Mouse (Mus musculus) heart, embryonic 13.5 days (tissue): ENCODE measurements around the gene Efna5. TPM values are rescaled to one million over a fixed set of nuclear protein-coding genes. Genes with fewer than 3 reads are reported as not detected.
A peak's percentile ranks its signal among the peaks of the same experiment; 100 is the strongest.

Experiments
- ATAC-seq: fragments of 200-750 bp; cut with Nextera tagmentation; 2 replicates; pipeline ENCODE4 v1.8.0; 2017; ENCODE audit warnings: moderate TSS enrichment; ENCODE audit not compliant: insufficient number of reproducible peaks, low FRiP score, low TSS enrichment; ENCODE audit errors: extremely low read depth
- H3K27ac ChIP-seq: fragments of 300-500 bp; sonication (generic); replicated peaks from 2 replicates; pipeline ENCODE4 v1.5.1; 2015; ENCODE audit warnings: moderate library complexity, mild to moderate bottlenecking, inconsistent platforms
- H3K27me3 ChIP-seq: fragments of 300-500 bp; sonication (generic); replicated peaks from 2 replicates; pipeline ENCODE4 v1.6.1; 2015; ENCODE audit warnings: mild to moderate bottlenecking, inconsistent platforms
- H3K36me3 ChIP-seq: fragments of 300-500 bp; sonication (generic); 2 replicates; pipeline ENCODE4 v1.6.1; 2015; ENCODE audit warnings: mild to moderate bottlenecking, inconsistent platforms
- H3K4me1 ChIP-seq: fragments of 300-500 bp; sonication (generic); 2 replicates; pipeline ENCODE4 v1.6.1; 2015; ENCODE audit warnings: inconsistent platforms
- H3K4me2 ChIP-seq: fragments of 300-500 bp; sonication (generic); 2 replicates; pipeline ENCODE4 v1.6.1; 2015; ENCODE audit warnings: inconsistent platforms, mild to moderate bottlenecking, moderate library complexity
- H3K4me3 ChIP-seq: fragments of 300-500 bp; sonication (generic); 2 replicates; pipeline ENCODE4 v1.5.1; 2015; ENCODE audit warnings: moderate library complexity, mild to moderate bottlenecking, inconsistent platforms
- H3K9ac ChIP-seq: fragments of 300-500 bp; sonication (generic); 2 replicates; pipeline ENCODE4 v1.6.1; 2015; ENCODE audit warnings: inconsistent platforms, mild to moderate bottlenecking, moderate library complexity
- H3K9me3 ChIP-seq: fragments of 300-500 bp; sonication (generic); 2 replicates; pipeline ENCODE4 v1.6.1; 2016; ENCODE audit warnings: inconsistent platforms
- WGBS: fragments of 180-500 bp; shearing (Covaris S2); methylation state at CpG from one replicate; pipeline ENCODE4 v1.1.7; 2015; ENCODE audit warnings: mixed read lengths; 5-methylcytosine and 5-hydroxymethylcytosine counted together
- polyA plus RNA-seq: library from polyadenylated mRNA; unstranded; fragments of >200 nt; fragmentation: Nextera tagmentation; extraction: Ambion mirVana; gene quantifications from 2 replicates; pipeline ENCODE4 v1.2.1, GENCODE M21; 2015

Gene Efna5
- polyA plus RNA-seq, 1 experiment from 2014 or later = 22.0 TPM

DNA sequence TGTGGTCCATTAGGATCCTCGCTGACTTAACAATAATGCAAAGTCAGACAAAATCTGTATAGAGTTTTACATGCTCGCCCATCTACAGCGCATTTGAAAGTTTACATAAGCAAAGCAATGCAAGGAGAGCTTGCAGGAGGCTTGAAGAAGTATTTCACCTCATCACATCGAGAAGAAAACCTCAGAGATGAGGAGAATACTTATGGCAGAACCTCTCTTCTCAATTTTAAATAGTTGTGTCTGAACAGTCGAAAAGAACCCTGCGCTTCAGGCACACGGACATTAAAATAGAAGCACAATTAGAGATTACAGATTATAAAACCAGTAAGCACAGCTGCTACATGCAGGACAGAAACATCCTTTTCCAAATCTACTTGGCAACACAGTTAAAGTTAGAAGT is 215.3 kb downstream of the Efna5 start:
- no peak overlapping the region for H3K9ac ChIP-seq
- no peaks in the 10 kb centered on the region for H3K36me3 ChIP-seq
- no peak for ATAC-seq
- WGBS = 78% methylated on average over 7 of the region's 7 CpGs
- no peaks in the 10 kb centered on the region for H3K27me3 ChIP-seq
- H3K4me3 ChIP-seq = no peak overlapping the region
- no peak overlapping the region for H3K27ac ChIP-seq
- no peaks in the 10 kb centered on the region for H3K9me3 ChIP-seq
- peaks cover 43% of the 10 kb centered on the region for H3K4me1 ChIP-seq
- no peak overlapping the region for H3K4me2 ChIP-seq

DNA sequence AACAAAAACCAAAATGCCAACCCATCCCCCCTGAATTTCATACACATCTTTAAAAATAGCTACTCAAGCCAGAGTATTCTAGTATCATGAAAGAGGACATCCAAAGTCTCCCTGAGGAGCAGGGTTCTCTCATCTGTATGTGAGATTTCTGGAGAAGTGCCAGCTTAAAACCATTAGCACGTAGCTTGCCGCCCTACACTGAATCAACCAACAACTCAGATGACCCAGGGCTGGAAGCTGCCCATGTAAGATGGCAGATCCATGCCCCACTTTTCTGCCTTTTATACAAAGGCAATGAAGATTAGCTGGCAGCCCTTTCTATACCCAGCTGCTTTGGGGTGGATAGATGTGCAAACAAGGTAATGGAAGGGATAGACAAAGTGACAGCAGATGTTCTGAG is 216.4 kb downstream of the Efna5 start:
- Histone ChIP-seq H3K4me1 (peaks cover 55% of the 10 kb centered on the region), H3K4me3 (no peak overlapping the region), H3K27me3 (no peaks in the 10 kb centered on the region), H3K9ac (no peak overlapping the region), H3K9me3 (no peaks in the 10 kb centered on the region), H3K36me3 (no peaks in the 10 kb centered on the region), H3K27ac (peak overlapping the region; percentile 51), H3K4me2 (no peak overlapping the region)
- no peak for ATAC-seq
- WGBS = 34% methylated on average over 2 of the region's 2 CpGs

DNA sequence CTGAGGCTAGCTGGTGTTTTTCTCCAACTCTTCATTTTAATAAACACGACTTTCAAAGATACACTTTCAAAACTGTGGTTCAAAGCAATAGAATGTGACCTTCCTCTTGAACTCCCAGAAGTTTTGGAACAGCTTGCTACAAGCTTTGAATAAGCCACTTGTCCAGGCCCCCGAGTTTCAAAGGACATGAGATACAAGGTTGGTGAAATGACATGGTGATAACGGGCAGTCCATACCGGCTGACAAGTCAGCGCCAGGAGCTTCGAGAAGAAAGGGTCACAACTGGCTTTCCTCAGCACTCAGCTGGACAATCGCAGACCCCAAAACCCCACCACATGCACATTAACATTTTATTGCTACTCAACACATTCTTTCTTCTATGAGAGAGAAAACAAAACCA is 219.3 kb downstream of the Efna5 start:
- no peaks in the 10 kb centered on the region for H3K27me3 ChIP-seq
- no peak for ATAC-seq
- peak overlapping the region; percentile 61 for H3K27ac ChIP-seq
- WGBS = 17% methylated on average over 7 of the region's 7 CpGs
- H3K9me3 ChIP-seq = no peaks in the 10 kb centered on the region
- H3K4me2 ChIP-seq = peak overlapping the region; percentile 22
- no peak overlapping the region for H3K4me3 ChIP-seq
- no peaks in the 10 kb centered on the region for H3K36me3 ChIP-seq
- H3K4me1 ChIP-seq = peaks cover 71% of the 10 kb centered on the region
- H3K9ac ChIP-seq = no peak overlapping the region

DNA sequence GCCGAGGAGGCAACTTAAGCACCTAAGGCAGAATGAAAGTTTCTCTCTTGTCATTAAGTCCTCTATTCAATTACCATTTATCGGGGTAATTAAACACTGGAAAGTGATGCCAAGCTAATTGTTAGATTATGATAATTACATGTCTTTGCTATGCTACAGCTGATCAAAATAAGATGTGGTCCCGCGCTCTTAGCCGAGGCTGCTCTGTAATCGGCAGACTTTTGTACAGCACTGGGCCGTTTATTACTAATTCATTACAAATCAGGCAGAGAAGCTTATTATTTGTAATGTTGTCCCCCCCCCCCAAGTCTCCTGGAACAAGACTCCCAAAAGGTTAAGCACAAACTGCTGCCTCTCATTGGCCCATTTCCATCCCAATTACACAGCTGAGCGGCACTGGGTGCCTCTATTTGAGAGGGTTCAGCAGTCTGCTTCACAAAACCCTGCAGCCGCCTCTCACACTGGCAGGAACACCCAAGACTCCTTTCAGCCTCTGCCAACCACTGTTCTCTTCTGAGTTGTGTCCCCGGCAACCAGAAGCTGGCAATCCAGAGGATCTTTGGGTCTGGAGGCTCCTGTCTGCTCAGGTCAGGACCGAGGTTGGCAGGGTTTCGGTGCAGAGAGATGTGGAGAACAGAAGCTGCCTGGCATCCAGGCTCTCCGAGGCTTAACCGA is 221.5 kb downstream of the Efna5 start:
- peaks cover 73% of the 10 kb centered on the region for H3K4me1 ChIP-seq
- H3K27me3 ChIP-seq = no peaks in the 10 kb centered on the region
- H3K36me3 ChIP-seq = no peaks in the 10 kb centered on the region
- ATAC-seq = no peak
- no peak overlapping the region for H3K27ac ChIP-seq
- 82% methylated on average over 14 of the region's 14 CpGs for WGBS
- H3K9ac ChIP-seq = no peak overlapping the region
- H3K4me2 ChIP-seq = no peak overlapping the region
- no peaks in the 10 kb centered on the region for H3K9me3 ChIP-seq
- H3K4me3 ChIP-seq = no peak overlapping the region

DNA sequence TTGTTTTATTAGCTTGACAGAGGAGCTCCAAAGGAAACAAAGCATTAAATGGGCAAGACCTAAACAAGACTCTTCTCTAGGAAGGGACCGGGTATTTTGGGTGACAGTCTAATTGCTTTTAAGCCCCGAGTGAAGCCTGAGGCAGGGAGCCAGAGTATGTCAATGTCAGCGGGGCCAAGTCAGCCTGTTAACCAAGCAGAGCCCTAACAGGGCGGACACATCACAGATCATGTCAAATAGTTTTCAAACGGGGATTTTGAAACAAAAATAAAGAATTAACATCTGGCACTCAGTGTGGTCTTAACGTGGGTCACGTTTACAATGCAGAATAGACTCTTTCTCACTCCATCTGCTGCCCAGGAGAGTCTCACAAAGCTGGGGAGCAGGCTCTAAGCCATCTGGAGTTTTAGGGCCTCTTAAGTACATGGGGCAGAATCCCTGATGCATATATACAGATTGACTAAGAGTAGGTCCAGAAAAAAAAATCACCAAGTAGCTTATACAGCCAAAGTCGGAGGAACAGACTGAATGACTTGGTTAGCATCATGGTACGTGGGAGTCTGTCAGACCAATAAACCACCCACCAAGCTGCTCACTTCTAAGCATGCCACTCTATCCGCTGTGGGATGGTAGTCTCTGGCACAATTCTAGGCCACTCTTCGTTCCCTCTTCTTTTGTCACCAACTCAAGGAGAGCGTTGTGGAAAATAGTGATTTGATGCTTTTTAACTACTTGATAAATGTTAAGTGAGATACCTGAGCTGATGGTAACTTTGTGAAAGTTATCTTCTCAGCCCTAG is 223.1 kb downstream of the Efna5 start:
- Histone ChIP-seq H3K4me2 (no peak overlapping the region), H3K27ac (no peak overlapping the region), H3K36me3 (no peaks in the 10 kb centered on the region), H3K27me3 (no peaks in the 10 kb centered on the region), H3K4me3 (no peak overlapping the region), H3K9ac (0 out of 2 replicates have a peak overlapping the region, but pooled peaks have one; percentile 19), H3K4me1 (peaks cover 69% of the 10 kb centered on the region), H3K9me3 (no peaks in the 10 kb centered on the region)
- no peak for ATAC-seq
- 56% methylated on average over 12 of the region's 12 CpGs for WGBS

DNA sequence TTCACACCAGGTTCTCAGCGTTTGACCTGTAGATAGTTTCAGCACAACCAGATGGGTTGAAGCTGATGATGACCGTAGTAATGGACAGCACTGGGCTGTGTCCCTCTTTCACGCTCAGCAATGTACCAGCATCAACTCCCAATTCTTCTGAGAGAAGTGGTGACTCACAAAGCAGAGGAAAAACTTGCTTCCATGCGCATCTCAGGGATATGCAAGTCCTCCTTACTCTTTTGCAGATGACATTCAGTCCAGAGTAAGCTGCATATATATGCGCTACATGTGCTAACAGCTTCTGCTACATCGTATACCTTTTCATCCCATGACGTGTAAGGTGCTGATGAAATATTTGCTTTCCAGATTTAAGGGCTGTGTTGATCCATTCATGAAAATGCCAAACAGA is 224.1 kb downstream of the Efna5 start:
- no peak overlapping the region for H3K4me2 ChIP-seq
- WGBS = 74% methylated on average over 7 of the region's 7 CpGs

DNA sequence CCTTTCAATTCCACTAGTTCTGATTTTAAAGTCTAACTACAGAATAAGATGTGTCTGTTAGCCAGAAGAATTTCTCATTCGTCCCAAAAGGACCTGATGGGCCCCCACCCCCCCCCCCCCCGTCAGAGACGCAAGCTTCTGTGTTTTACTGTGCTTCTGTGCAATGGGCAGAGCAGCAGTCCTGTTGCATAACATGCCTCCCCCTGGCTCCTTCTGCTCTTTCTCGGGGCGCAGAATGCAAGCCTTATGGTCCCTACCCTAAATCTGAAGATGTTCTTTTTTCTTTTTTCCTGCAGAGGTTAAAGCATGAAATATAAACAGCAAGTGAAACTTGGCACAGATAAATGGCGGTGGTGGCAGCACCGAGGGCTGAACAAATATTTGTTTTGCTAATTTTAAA is 224.5 kb downstream of the Efna5 start:
- no peak overlapping the region for H3K9ac ChIP-seq
- 49% methylated on average over 7 of the region's 7 CpGs for WGBS
- no peak overlapping the region for H3K27ac ChIP-seq
- H3K4me3 ChIP-seq = no peak overlapping the region
- H3K36me3 ChIP-seq = no peaks in the 10 kb centered on the region
- H3K4me2 ChIP-seq = peak overlapping the region; percentile 62
- H3K4me1 ChIP-seq = peaks cover 72% of the 10 kb centered on the region
- H3K9me3 ChIP-seq = no peaks in the 10 kb centered on the region
- ATAC-seq = no peak
- no peaks in the 10 kb centered on the region for H3K27me3 ChIP-seq

More for the DNA sequence above, 224.1 kb downstream of the Efna5 start:
- Histone ChIP-seq H3K4me1 (peaks cover 72% of the 10 kb centered on the region), H3K27me3 (no peaks in the 10 kb centered on the region), H3K4me3 (no peak overlapping the region), H3K9ac (no peak overlapping the region), H3K36me3 (no peaks in the 10 kb centered on the region), H3K27ac (no peak overlapping the region), H3K9me3 (no peaks in the 10 kb centered on the region)
- no peak for ATAC-seq

DNA sequence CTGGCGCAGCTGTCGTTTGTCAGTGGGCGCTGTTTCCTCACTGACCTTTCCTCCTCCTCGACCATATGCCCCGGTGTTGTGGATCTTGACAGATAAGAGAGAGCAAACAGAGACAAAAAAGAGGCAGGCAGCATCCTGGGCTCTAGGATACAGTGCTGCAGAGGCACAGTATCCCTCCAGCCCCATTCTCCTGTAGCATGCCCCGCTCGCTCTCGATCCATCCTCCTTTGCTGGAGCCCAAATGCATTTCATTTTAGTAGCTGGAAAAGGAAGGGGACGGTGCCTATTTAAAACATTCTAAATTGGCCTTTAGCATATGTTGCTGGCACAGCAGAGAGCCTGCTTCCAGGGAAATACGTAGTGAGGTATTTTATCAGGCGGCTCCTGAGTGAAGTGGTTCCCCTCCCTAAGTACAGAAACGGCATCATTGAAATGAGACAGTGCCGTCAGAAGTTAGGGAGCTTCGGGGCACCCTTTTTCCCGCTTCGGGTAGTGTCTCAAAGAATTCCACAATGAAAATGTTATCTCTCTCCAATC is 225.2 kb downstream of the Efna5 start:
- 16% methylated on average over 16 of the region's 16 CpGs for WGBS

DNA sequence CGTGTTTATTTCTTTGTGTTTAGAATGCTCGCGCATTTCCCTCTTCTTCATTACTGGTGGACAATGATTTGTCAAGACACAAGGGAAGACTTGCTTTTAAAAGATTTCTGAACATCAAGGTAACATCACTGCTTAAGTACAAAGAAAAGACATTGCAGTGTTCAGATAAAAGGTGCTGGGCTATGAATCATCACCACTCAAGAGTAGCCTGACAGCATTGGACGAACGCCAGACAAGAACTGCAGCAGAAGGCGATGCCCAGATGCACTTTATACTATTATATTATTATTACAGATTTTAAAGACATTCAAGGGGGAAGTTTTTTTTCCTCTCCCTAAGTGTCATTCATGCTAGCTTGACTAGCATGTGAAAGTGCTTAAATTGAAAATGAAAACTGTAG is 228.7 kb downstream of the Efna5 start:
- H3K36me3 ChIP-seq = no peaks in the 10 kb centered on the region
- peaks cover 54% of the 10 kb centered on the region for H3K4me1 ChIP-seq
- ATAC-seq = no peak
- whole genome bisulfite sequencing = 58% methylated on average over 6 of the region's 6 CpGs
- H3K27ac ChIP-seq = no peak overlapping the region
- no peak overlapping the region for H3K4me3 ChIP-seq
- H3K9ac ChIP-seq = no peak overlapping the region
- no peak overlapping the region for H3K4me2 ChIP-seq
- no peaks in the 10 kb centered on the region for H3K27me3 ChIP-seq
- H3K9me3 ChIP-seq = no peaks in the 10 kb centered on the region

More for the DNA sequence above, 225.2 kb downstream of the Efna5 start:
- peak overlapping the region; percentile 62 for H3K4me2 ChIP-seq
- H3K4me1 ChIP-seq = peaks cover 66% of the 10 kb centered on the region
- H3K9ac ChIP-seq = peak overlapping the region; percentile 50
- ATAC-seq = no peak
- peak overlapping the region; percentile 35 for H3K4me3 ChIP-seq
- no peaks in the 10 kb centered on the region for H3K36me3 ChIP-seq
- H3K27me3 ChIP-seq = no peaks in the 10 kb centered on the region
- 0 out of 2 replicates have a peak overlapping the region, but pooled peaks have one; percentile 53 for H3K27ac ChIP-seq
- H3K9me3 ChIP-seq = no peaks in the 10 kb centered on the region

DNA sequence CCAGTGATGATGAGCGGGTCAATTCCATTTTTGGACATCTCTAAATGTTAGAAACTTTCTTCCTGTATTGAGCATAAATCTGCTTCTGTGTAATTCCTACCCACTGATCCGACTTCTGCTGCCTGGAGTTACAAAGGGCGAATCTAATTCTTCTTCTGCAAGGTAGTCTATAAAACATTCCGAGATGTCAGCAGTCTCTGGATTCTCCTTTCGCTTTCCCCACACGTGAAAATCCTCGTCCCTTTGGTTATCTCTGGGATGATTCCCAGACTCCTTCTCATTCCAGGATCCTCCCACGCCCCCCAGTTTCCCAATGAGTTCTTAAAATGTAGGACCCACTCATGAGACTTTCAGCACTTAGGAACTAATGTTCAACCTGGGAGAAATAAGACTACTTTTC is 229.4 kb downstream of the Efna5 start:
- Histone ChIP-seq H3K27ac (no peak overlapping the region), H3K4me1 (peaks cover 47% of the 10 kb centered on the region), H3K27me3 (no peaks in the 10 kb centered on the region), H3K9me3 (no peaks in the 10 kb centered on the region), H3K4me2 (no peak overlapping the region), H3K4me3 (no peak overlapping the region), H3K9ac (no peak overlapping the region), H3K36me3 (no peaks in the 10 kb centered on the region)
- ATAC-seq = no peak
- WGBS = 61% methylated on average over 8 of the region's 8 CpGs

DNA sequence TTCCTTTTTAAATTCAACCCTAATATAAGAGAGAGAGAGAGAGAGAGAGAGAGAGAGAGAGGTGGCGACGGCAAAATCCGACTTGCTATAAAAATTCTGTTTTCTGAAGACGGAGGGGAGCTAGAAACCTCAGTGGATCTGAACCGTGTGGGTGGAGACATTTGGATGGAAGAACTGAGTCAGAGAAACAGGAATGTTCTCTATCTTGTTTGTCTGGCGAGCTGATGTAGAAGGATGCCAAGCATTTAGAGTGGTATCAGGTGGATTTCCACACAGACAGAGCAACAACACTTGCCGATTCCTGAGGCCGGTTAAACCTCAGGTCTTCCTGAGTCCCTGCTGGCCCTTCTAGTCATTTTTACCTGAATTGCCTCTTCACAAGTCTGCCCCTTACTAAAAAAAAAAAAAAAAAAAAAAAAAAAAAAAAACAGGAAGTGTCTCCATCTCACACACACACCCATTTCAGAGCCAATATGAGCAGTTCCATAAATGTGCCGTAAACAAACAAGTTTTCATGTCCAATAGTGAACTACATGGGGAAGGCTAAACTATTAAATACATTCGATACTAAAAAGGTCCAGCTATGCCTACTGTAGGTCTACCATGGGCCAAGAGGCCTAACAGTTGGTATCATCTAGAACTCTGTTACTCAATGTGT is 231.7 kb downstream of the Efna5 start:
- 0 out of 2 replicates have a peak overlapping the region, but pooled peaks have one; percentile 9 for H3K27ac ChIP-seq
- WGBS = 63% methylated on average over 10 of the region's 10 CpGs
- H3K4me1 ChIP-seq = peaks cover 31% of the 10 kb centered on the region
- no peaks in the 10 kb centered on the region for H3K36me3 ChIP-seq
- no peak overlapping the region for H3K4me2 ChIP-seq
- no peak overlapping the region for H3K4me3 ChIP-seq
- no peak for ATAC-seq
- H3K9ac ChIP-seq = no peak overlapping the region
- no peaks in the 10 kb centered on the region for H3K9me3 ChIP-seq
- H3K27me3 ChIP-seq = no peaks in the 10 kb centered on the region
